Mouse (Mus musculus): ENCODE results near the gene Tenm2. TPM values are rescaled to one million over a fixed set of nuclear protein-coding genes. Genes with fewer than 3 reads are reported as not detected.

The Tenm2 gene
- total RNA-seq, 2 experiments from 2014 or later = 0.42 to 2.3 TPM

GRCm38 (mm10) chr11:37079403-37079802, 156.4 kb downstream of the Tenm2 start:
- no peak for DNase-seq

- DNase-seq = no peak
Measured at GRCm38 (mm10) chr11:37076989-37077598, 158.7 kb downstream of the Tenm2 start.

GRCm38 (mm10) chr11:37075349-37075748, 160.4 kb downstream of the Tenm2 start:
- DNase-seq = no peak

GRCm38 (mm10) chr11:37065459-37065858, 170.3 kb downstream of the Tenm2 start:
- DNase-seq = no peak

- DNase-seq = peak; percentile 66
Measured at GRCm38 (mm10) chr11:37046671-37047070, 189.1 kb downstream of the Tenm2 start.

- DNase-seq = no peak
Measured at GRCm38 (mm10) chr11:37041259-37041658, 194.5 kb downstream of the Tenm2 start.

GRCm38 (mm10) chr11:37039283-37039682, 196.5 kb downstream of the Tenm2 start:
- DNase-seq = no peak

GRCm38 (mm10) chr11:37031305-37032055, 204.3 kb downstream of the Tenm2 start:
- DNase-seq = no peak

- DNase-seq = no peak
Measured at GRCm38 (mm10) chr11:37011900-37012299, 223.9 kb downstream of the Tenm2 start.

- DNase-seq = no peak
Measured at GRCm38 (mm10) chr11:37009243-37009642, 226.5 kb downstream of the Tenm2 start.

- no peak for DNase-seq
Measured at GRCm38 (mm10) chr11:36997668-36998067, 238.1 kb downstream of the Tenm2 start.

- peak; percentile 29 for DNase-seq
Measured at GRCm38 (mm10) chr11:36990895-36991294, 244.9 kb downstream of the Tenm2 start.

GRCm38 (mm10) chr11:36988776-36989565, 246.8 kb downstream of the Tenm2 start:
- peak; percentile 2 for DNase-seq

- DNase-seq = no peak
Measured at GRCm38 (mm10) chr11:36974142-36974541, 261.6 kb downstream of the Tenm2 start.

GRCm38 (mm10) chr11:36958102-36958501, 277.7 kb downstream of the Tenm2 start:
- DNase-seq = no peak

- no peak for DNase-seq
Measured at GRCm38 (mm10) chr11:36941429-36941828, 294.3 kb downstream of the Tenm2 start.

- DNase-seq = no peak
Measured at GRCm38 (mm10) chr11:36940557-36941110, 295.1 kb downstream of the Tenm2 start.

GRCm38 (mm10) chr11:36929817-36930216, 305.9 kb downstream of the Tenm2 start:
- no peak for DNase-seq

GRCm38 (mm10) chr11:36926705-36927406, 308.9 kb downstream of the Tenm2 start:
- DNase-seq = no peak

GRCm38 (mm10) chr11:36919301-36919700, 316.5 kb downstream of the Tenm2 start:
- no peak for DNase-seq

GRCm38 (mm10) chr11:36911406-36911805, 324.4 kb downstream of the Tenm2 start:
- DNase-seq = peak; percentile 46

- DNase-seq = no peak
Measured at GRCm38 (mm10) chr11:36909036-36909435, 326.7 kb downstream of the Tenm2 start.
